Mouse (Mus musculus) heart, adult 9 months (tissue): ENCODE results near the gene Gm5725.
"Not testable (repeated sequence)": the region's sequence is repeated elsewhere in the genome, so short reads cannot be mapped to it uniquely, and the experiment has no call there.

Experiments
- DNase-seq, 2 experiments: peaks; one replicate each; pipeline ENCODE4 v3.0.0; 2022; ENCODE audit warnings: low spot score in 2 of 2

The Gm5725 gene

GRCm38 (mm10) chr7:21844167-21844566 lies at the start of gene Gm5725:
TSS of gene Gm5725 (minus strand) at chr7:21844267.
- DNase-seq = not testable (repeated sequence)

- not testable (repeated sequence) for DNase-seq
These were observed 12.0 kb downstream of the Gm5725 start, which contains the start of gene Vmn1r135 for GRCm38 (mm10) chr7:21832051-21832450. TSS of gene Vmn1r135 (plus strand) at chr7:21832351.

- not testable (repeated sequence) for DNase-seq
These were observed 47.4 kb downstream of the Gm5725 start, which contains the start of gene Gm4177 for GRCm38 (mm10) chr7:21796628-21797027. TSS of gene Gm4177 (minus strand) at chr7:21796728.
